Mouse (Mus musculus): ENCODE measurements around the gene Hpn. TPM values are rescaled to one million over a fixed set of nuclear protein-coding genes. Genes with fewer than 3 reads are reported as not detected.

The Hpn gene
- polyA plus RNA-seq, 1 experiment from 2014 or later, result 4.2 TPM

- Histone ChIP-seq H3K36me3 (no peaks in the 10 kb centered on the region), H3K27me3 (peaks cover 18% of the 10 kb centered on the region), H3K4me2 (replicated peaks) (no peak overlapping the region), H3K9me3 (no peaks in the 10 kb centered on the region), H3K4me1 (peaks cover 25% of the 10 kb centered on the region), H3K9ac (no peak overlapping the region), H3K4me3 (no peak overlapping the region), H3K27ac (no peak overlapping the region)
- 86% methylated on average over 6 of the region's 6 CpGs for WGBS
- ATAC-seq (ENCODE audit: insufficient number of reproducible peaks, insufficient read depth, low FRiP score, low TSS enrichment), result no peak
These were observed 56.9 kb downstream of the Hpn start for GRCm38 (mm10) chr7:31058211-31058610.

GRCm38 (mm10) chr7:31057730-31058129 is 57.4 kb downstream of the Hpn start:
- Histone ChIP-seq H3K4me2 (replicated peaks) (no peak overlapping the region), H3K4me3 (no peak overlapping the region), H3K27me3 (peaks cover 23% of the 10 kb centered on the region), H3K27ac (no peak overlapping the region), H3K9me3 (no peaks in the 10 kb centered on the region), H3K4me1 (peaks cover 29% of the 10 kb centered on the region), H3K9ac (no peak overlapping the region), H3K36me3 (no peaks in the 10 kb centered on the region)
- ATAC-seq (ENCODE audit: insufficient number of reproducible peaks, insufficient read depth, low FRiP score, low TSS enrichment), result no peak
- WGBS, result 63% methylated on average over 5 of the region's 5 CpGs

GRCm38 (mm10) chr7:31057071-31057470 is 58.0 kb downstream of the Hpn start, which contains the start of gene Fxyd1:
Fxyd1 (minus strand) TSS chr7:31057199.
- no peak within 1 kb of the TSS for H3K9ac ChIP-seq

GRCm38 (mm10) chr7:31056448-31056847 is 58.6 kb downstream of the Hpn start:
- H3K4me3 ChIP-seq, result no peak overlapping the region
- H3K4me1 ChIP-seq, result peaks cover 42% of the 10 kb centered on the region
- H3K27ac ChIP-seq, result no peak overlapping the region
- H3K27me3 ChIP-seq, result peaks cover 36% of the 10 kb centered on the region
- no peak for ATAC-seq (ENCODE audit: insufficient number of reproducible peaks, insufficient read depth, low FRiP score, low TSS enrichment)
- WGBS, result 67% methylated on average over 7 of the region's 7 CpGs
- H3K9me3 ChIP-seq, result no peaks in the 10 kb centered on the region
- H3K36me3 ChIP-seq, result no peaks in the 10 kb centered on the region
- H3K4me2 ChIP-seq (replicated peaks), result no peak overlapping the region
- H3K9ac ChIP-seq, result no peak overlapping the region

More at GRCm38 (mm10) chr7:31057071-31057470, 58.0 kb downstream of the Hpn start, which contains the start of gene Fxyd1:
- Histone ChIP-seq H3K27me3 (peaks cover 30% of the 10 kb centered on the region), H3K36me3 (no peaks in the 10 kb centered on the region), H3K4me1 (peaks cover 36% of the 10 kb centered on the region), H3K4me2 (replicated peaks) (no peak within 1 kb of the TSS), H3K4me3 (no peak within 1 kb of the TSS), H3K27ac (no peak within 1 kb of the TSS), H3K9me3 (no peaks in the 10 kb centered on the region)
- 70% methylated on average over 2 of the region's 2 CpGs for WGBS
- no peak for ATAC-seq (ENCODE audit: insufficient number of reproducible peaks, insufficient read depth, low FRiP score, low TSS enrichment)

- ATAC-seq (ENCODE audit: insufficient number of reproducible peaks, insufficient read depth, low FRiP score, low TSS enrichment), result no peak
- Histone ChIP-seq H3K27ac (no peak overlapping the region), H3K27me3 (peaks cover 42% of the 10 kb centered on the region), H3K9ac (no peak overlapping the region), H3K9me3 (no peaks in the 10 kb centered on the region), H3K4me2 (replicated peaks) (peak overlapping the region; percentile 38), H3K36me3 (no peaks in the 10 kb centered on the region), H3K4me3 (no peak overlapping the region), H3K4me1 (peaks cover 48% of the 10 kb centered on the region)
- WGBS, result 0% methylated on average over 1 of the region's 4 CpGs
These were observed 59.2 kb downstream of the Hpn start for GRCm38 (mm10) chr7:31055883-31056282.

GRCm38 (mm10) chr7:31055354-31055824 is 59.7 kb downstream of the Hpn start:
- peak overlapping the region; percentile 38 for H3K4me2 ChIP-seq (replicated peaks)
- peaks cover 53% of the 10 kb centered on the region for H3K4me1 ChIP-seq
- H3K36me3 ChIP-seq, result no peaks in the 10 kb centered on the region
- H3K27ac ChIP-seq, result peak overlapping the region; percentile 25
- 3% methylated on average over 10 of the region's 10 CpGs for WGBS
- peak; percentile 59 for ATAC-seq (ENCODE audit: insufficient number of reproducible peaks, insufficient read depth, low FRiP score, low TSS enrichment)
- H3K27me3 ChIP-seq, result peaks cover 47% of the 10 kb centered on the region
- no peaks in the 10 kb centered on the region for H3K9me3 ChIP-seq
- H3K9ac ChIP-seq, result no peak overlapping the region
- H3K4me3 ChIP-seq, result peak overlapping the region; percentile 11

GRCm38 (mm10) chr7:31054661-31055320 is 60.3 kb downstream of the Hpn start:
- Histone ChIP-seq H3K4me1 (peaks cover 59% of the 10 kb centered on the region), H3K9me3 (no peaks in the 10 kb centered on the region), H3K4me3 (peak overlapping the region; percentile 11), H3K27ac (peak overlapping the region; percentile 25; the same call in 1 of the 2 replicates), H3K27me3 (peaks cover 53% of the 10 kb centered on the region), H3K4me2 (replicated peaks) (peak overlapping the region; percentile 38), H3K36me3 (no peaks in the 10 kb centered on the region), H3K9ac (no peak overlapping the region; the same call in 1 of the 2 replicates)
- ATAC-seq (ENCODE audit: insufficient number of reproducible peaks, insufficient read depth, low FRiP score, low TSS enrichment), result 0 out of 2 replicates have a peak, but pooled peaks have one; percentile 1
- 39% methylated on average over 11 of the region's 11 CpGs for WGBS

- peaks cover 66% of the 10 kb centered on the region for H3K4me1 ChIP-seq
- peaks cover 60% of the 10 kb centered on the region for H3K27me3 ChIP-seq
- WGBS, result 28% methylated on average over 10 of the region's 10 CpGs
These were observed 61.1 kb downstream of the Hpn start for GRCm38 (mm10) chr7:31053882-31054447.

GRCm38 (mm10) chr7:31052636-31053434 is 62.3 kb downstream of the Hpn start:
- H3K9me3 ChIP-seq, result no peaks in the 10 kb centered on the region
- H3K36me3 ChIP-seq, result no peaks in the 10 kb centered on the region
- H3K4me2 ChIP-seq (replicated peaks), result peak overlapping the region; percentile 56
- peak overlapping the region; percentile 24 for H3K4me3 ChIP-seq
- H3K4me1 ChIP-seq, result peaks cover 66% of the 10 kb centered on the region
- ATAC-seq (ENCODE audit: insufficient number of reproducible peaks, insufficient read depth, low FRiP score, low TSS enrichment), result no peak; the same call in 1 of the 2 replicates
- WGBS, result 1% methylated on average over 33 of the region's 34 CpGs
- no peak overlapping the region for H3K9ac ChIP-seq
- H3K27ac ChIP-seq, result no peak overlapping the region
- peaks cover 60% of the 10 kb centered on the region for H3K27me3 ChIP-seq

More at GRCm38 (mm10) chr7:31053882-31054447, 61.1 kb downstream of the Hpn start:
- no peak for ATAC-seq (ENCODE audit: insufficient number of reproducible peaks, insufficient read depth, low FRiP score, low TSS enrichment)
- no peaks in the 10 kb centered on the region for H3K9me3 ChIP-seq
- no peak overlapping the region for H3K27ac ChIP-seq
- no peak overlapping the region for H3K9ac ChIP-seq
- no peak overlapping the region for H3K4me2 ChIP-seq (replicated peaks)
- H3K36me3 ChIP-seq, result no peaks in the 10 kb centered on the region
- no peak overlapping the region for H3K4me3 ChIP-seq

- Histone ChIP-seq H3K9me3 (no peaks in the 10 kb centered on the region), H3K36me3 (no peaks in the 10 kb centered on the region), H3K4me3 (peak overlapping the region; percentile 24), H3K27me3 (peaks cover 63% of the 10 kb centered on the region), H3K4me2 (replicated peaks) (peak overlapping the region; percentile 56), H3K9ac (no peak overlapping the region), H3K4me1 (peaks cover 66% of the 10 kb centered on the region), H3K27ac (no peak overlapping the region)
- no peak for ATAC-seq (ENCODE audit: insufficient number of reproducible peaks, insufficient read depth, low FRiP score, low TSS enrichment)
- WGBS, result 2% methylated on average over 22 of the region's 22 CpGs
These were observed 62.8 kb downstream of the Hpn start for GRCm38 (mm10) chr7:31052251-31052635.

- H3K4me1 ChIP-seq, result peaks cover 66% of the 10 kb centered on the region
- no peak within 1 kb of the TSS for H3K27ac ChIP-seq
These were observed 63.6 kb downstream of the Hpn start, which contains the start of gene Fxyd7 for GRCm38 (mm10) chr7:31051321-31052021. Fxyd7 (minus strand) TSS chr7:31051467.

More at GRCm38 (mm10) chr7:31051321-31052021, 63.6 kb downstream of the Hpn start, which contains the start of gene Fxyd7:
- Histone ChIP-seq H3K4me2 (replicated peaks) (peak within 1 kb of the TSS; percentile 56), H3K9ac (no peak within 1 kb of the TSS), H3K9me3 (no peaks in the 10 kb centered on the region), H3K36me3 (no peaks in the 10 kb centered on the region), H3K4me3 (peak within 1 kb of the TSS; percentile 24), H3K27me3 (peaks cover 63% of the 10 kb centered on the region)
- 2% methylated on average over 24 of the region's 28 CpGs for WGBS
- no peak for ATAC-seq (ENCODE audit: insufficient number of reproducible peaks, insufficient read depth, low FRiP score, low TSS enrichment)

Data from embryonic facial prominence, embryonic 12.5 days (tissue).